Mouse (Mus musculus) c-Kit-positive CD71-positive TER-119-negative erythroid progenitor cells, embryonic 14.5 days (primary cell): Measurements from ENCODE around the gene Efna1.

Experiments used
- DNase-seq: peaks from one replicate; pipeline ENCODE4 v3.0.0-alpha.2; 2013; ENCODE audit warnings: low read depth

Gene Efna1

DNA sequence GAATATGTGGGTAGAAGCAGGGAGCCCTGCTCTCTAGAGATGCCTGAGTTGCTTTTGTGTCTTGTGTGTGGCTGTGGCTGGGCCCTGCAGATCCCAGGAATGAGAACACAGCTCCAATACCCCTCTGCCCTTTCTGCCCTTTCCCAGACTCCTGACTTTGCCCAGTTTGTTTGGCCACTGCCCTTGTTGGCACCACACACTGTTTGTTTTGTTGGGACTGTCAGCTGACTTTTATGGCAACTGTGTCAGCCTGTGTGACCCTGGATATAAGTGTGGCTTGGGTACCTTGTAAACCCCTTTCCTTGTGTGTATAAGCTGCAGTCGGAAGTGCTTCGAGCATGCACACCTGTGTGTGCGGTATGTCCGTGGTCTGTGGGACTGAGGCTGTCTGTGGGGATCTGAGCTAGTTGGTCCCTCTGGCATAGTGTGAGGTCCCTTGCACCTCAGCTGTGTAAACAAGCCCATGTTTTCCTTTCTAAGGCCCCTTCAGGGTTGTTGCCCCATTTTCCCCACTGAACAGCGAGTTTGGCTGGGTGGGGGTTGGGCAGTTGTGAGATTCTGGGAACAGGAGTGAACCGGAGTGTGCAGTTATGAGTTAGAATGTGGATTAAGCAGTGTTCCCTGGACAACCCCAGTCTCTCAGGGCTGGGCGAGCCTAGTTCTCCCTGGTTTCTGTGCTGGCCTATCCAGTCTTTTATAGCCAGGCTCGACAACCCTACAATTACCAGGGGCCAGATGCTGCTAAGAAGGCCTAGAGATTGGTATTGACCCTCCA is 24.8 kb upstream of the Efna1 start:
- DNase-seq, result no peak

DNA sequence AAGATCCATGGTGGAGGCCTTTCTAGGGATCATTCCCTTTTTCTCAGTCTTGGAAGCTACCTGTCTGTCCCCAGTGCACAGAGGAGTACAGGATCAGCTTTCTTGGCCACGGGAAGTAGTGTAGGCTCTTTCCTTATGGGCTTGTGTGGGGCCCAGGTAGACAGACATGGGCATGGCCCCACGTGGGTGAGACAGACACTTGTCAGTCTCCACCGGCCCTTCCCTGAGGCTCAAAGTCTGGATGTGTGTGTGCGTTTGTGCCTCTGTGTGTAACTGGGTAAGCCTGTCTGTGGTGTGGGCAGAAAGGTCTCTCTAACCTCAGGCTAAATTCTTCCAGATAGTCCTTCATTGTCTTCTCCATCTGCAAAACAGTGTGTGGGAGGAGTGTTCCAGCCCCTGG is 24.2 kb upstream of the Efna1 start:
- DNase-seq, result no peak

DNA sequence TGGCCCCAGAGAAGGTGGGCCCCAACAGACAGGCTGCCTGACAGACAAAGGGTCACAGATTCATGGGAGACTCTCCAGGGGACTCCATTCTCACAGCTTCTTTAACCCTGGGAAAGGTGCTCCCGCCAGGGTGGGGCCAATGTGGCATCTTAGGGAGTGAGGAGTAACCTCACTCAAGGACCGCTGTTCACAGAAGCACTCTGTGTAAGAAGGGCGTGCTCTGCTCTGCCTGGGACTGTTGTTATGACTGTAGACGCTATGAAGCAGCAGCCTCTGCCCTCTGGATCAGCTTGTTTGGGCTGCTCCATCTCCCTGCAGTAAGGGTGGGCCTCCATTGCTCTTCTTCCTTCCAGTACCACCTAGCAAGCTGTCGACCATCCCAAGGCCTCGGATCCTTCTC is 23.5 kb upstream of the Efna1 start:
- DNase-seq, result no peak

DNA sequence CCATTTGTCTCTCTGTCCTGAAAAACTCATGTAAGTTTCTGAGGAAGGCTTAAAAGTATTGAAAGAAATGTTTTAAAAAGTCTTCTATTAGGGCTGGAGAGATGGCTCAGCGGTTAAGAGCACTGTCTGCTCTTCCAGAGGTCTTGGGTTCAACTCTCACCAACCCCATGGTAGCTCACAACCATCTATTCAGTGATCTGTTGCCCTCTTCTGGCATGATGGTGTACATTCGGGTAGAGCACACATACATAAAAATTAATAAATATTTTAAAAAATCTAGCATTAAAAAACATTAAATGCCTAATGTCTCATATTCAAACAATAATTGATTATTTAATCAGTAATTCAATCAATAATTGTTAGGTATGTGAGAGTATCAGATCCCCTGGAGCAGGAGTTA is 19.6 kb upstream of the Efna1 start:
- no peak for DNase-seq

- no peak for DNase-seq
Measured at GRCm38 (mm10) chr3:89300071-89300470, 19.1 kb upstream of the Efna1 start.

- no peak for DNase-seq
Measured at GRCm38 (mm10) chr3:89299499-89299898, 18.6 kb upstream of the Efna1 start.

DNA sequence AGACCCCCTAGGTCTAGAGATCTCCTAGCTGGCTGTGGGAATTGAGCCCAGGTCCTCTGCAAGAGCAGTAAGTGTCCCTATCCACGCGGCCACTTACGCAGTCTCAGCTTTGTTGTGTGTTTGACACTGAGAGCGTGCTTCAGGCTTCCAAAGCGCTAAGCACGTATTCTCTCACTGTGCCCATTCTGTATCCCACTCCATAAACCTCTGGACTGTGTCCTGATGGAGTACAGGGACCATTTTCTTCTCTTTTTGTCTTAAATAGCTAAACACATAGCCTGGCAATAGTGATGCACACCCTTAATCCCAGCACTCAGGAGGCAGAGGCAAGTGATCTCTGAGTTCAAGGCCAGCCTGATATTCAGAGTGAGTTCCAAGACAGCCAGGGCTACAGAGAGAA is 18.0 kb upstream of the Efna1 start:
- DNase-seq, result no peak

- DNase-seq, result no peak
Measured at GRCm38 (mm10) chr3:89296761-89297396, 15.9 kb upstream of the Efna1 start.

DNA sequence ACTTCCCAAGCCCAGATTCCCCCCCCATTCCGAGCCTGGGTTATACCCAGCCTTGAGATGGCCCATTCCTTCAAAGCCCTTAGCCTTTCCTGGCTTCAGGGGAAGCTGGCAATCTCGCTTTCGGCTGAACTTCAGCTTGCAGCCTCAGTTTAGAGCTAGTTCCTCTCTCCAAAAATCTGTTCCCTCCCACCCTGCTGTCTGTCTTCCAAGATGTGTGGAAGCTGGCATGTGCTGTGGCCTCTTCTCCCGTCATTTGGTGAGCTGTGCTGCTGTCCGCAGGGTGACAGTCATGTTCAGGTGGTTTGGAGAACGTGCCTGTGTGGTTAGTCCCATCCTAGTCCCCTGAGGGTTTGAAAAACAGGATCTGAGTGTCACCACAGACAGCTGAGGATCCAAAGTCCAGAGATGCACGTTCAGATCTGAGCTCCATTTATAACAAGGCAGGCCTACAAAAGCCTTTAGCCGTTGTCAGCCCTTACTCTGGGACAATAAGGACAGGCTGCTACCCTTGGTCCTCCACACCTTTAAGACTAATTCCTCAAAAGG is 14.8 kb upstream of the Efna1 start:
- no peak for DNase-seq

DNA sequence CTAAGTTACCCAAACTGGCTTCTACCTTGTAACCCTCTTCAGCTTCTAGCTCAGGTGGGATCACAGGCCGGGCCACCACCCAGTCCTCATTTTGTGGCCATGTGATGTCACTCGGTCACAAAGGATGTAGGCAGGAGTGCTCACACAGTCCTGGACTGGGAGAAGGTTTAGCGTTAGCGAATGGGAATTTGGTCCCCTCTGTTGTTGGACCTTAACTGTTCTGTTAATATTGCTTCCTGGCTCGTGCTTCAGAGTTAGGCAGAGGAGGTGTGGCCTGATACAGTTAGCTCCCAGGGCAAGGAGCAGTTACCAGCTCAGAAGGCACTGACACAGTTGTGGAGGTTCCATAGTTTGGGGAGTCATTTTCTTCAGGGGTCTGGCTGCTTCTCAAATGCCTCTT is 13.3 kb upstream of the Efna1 start:
- no peak for DNase-seq

DNA sequence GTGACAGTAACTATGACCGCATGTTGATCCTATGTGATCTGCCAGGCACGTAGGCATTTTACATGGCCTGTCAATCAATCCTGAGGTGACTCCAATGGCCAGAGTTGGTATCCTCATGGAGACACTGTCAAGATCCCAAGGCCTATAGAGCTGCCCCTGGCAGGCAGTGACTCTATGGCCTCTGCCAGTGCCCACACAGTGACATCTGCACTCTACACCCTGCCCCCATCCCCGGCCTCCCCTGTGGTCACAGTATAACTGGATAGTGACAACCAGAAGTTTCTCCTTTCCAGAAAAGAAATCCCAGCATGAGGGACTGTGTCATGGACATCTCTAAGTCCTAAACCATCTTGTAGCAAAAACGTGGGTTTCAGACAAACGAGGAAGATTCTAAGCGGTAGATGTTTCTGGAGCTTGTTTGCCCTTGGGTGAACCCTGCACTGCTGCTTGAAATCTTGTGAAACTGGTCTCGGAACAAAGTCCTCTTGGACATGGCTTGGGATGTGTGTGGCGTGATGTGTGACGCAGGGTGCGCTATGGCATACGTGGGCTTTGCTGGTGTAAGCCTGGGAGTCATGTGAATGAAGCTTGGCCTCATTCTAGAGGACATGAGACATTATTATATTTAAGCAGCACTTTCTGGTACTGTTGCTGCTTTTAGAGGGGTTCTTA is 12.4 kb upstream of the Efna1 start:
- no peak for DNase-seq

- DNase-seq, result no peak
Measured at GRCm38 (mm10) chr3:89292303-89292702, 11.4 kb upstream of the Efna1 start.

- no peak for DNase-seq
Measured at GRCm38 (mm10) chr3:89291874-89292273, 10.9 kb upstream of the Efna1 start.

DNA sequence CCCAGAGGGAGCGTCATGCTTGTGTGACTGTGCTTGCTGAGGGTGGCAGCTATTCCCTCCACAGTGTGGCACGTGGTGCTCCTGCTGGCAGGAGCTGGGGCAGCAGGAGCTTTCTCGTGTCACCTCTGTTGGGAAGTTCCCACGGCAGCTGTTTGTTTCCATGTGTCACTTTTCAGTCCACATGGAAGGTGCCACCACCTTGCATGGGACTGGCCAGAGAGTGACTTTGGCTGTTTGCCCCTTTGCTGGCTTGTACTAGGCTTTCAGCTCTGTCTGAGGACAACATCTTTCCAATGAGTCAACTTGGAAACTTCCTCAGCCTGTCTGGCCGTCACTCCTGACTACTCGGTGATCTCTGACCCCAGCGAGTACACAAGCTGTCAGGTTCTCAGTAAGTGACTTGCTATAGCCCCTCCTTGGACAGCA is 7.6 kb upstream of the Efna1 start:
- DNase-seq, result no peak

GRCm38 (mm10) chr3:89287286-89287685 is 6.3 kb upstream of the Efna1 start:
- DNase-seq, result no peak

- DNase-seq, result no peak
Measured at GRCm38 (mm10) chr3:89285526-89285925, 4.6 kb upstream of the Efna1 start.

GRCm38 (mm10) chr3:89284261-89284660 is 3.3 kb upstream of the Efna1 start:
- DNase-seq, result no peak

GRCm38 (mm10) chr3:89282291-89282643 is 1.3 kb upstream of the Efna1 start:
- DNase-seq, result no peak

DNA sequence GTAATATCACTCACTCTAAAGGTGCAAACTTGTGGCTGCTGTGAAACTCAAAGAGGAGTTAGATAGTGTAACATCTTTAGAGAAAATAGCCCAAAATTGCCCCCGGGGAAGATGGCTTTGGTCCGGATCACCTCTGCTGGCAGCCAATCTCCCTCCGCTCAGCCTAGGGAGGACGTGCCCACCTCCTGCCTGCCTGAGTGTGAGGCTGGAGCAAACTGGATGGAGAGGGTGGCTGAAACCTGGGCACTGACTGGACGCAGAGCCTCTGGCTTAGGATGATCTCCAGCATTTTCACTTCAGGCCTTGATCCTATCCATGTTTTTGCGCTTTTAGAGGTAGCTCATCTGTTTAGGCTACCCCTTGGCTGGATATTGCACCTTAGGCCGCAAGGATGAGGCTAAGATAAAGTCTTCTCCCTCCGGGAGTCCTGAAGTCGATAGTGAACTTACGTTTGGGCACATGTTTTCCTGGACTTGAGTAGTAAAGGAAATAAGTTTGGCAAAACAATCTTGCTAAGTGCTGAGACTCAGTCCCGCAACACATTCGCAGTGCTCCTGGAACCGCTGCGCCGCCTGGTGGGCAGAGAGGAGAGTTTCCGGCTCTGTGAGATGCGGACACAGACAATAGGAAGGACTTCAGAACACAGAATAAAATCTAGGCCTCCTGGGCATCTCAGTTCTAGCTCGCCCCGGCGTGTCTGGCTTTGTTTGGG is 793 bp upstream of the Efna1 start:
- peak; percentile 58 for DNase-seq

- no peak for DNase-seq
Measured at GRCm38 (mm10) chr3:89280050-89280605, 814 bp downstream of the Efna1 start.

DNA sequence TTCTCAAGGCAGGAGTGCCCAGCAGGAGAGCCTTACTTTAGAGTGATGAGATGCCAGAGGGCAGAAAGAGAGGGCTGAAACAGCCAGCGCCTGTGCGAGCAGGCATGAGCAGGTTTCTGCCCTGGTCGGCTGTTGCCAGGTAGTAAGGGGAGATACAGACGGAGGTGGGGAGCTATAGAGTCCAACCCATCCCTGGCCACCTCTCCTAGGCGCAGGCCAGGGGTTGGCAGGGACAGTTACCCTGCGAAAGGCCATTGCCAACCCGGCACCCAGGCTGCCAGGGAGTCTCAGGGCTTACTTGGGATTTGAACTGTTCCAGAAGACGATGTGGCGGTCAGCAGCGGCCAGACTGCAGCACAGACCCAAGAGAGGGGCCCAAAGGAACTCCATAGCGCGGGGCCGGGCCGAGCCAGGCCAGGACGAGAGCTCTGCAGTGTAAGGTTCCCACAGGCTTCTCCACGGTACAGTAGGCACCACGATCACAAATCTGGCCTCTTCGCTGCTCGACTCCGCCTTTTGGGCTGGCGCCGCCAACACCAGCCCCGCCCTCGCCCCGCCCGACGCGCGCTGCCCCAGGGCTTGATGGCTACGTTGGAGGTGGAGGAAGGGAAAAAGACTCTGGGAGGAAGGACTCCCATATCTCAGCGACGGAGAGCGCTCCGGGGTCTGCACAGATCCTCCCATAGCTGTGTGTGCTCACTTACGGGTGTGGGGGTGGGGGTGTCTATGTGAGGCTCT is 1.6 kb downstream of the Efna1 start:
- DNase-seq, result peak; percentile 25
